Mouse (Mus musculus) embryo, embryonic 9.5 days (tissue): Measurements from ENCODE around the gene Tubgcp5.
A peak's percentile ranks its signal among the peaks of the same experiment; 100 is the strongest.
"Not testable (repeated sequence)": the region's sequence is repeated elsewhere in the genome, so short reads cannot be mapped to it uniquely, and the experiment has no call there.

Source experiments
- DNase-seq: peaks from one replicate; pipeline ENCODE4 v3.0.0-alpha.2; 2017; ENCODE audit errors: extremely low spot score

Tubgcp5 gene

GRCm38 (mm10) chr7:55793952-55794603, at the start of gene Tubgcp5:
TSS of gene Tubgcp5 (plus strand) at chr7:55794154.
- DNase-seq = peak; percentile 96

- no peak for DNase-seq
Measured at GRCm38 (mm10) chr7:55744566-55745220, 49.3 kb upstream of the Tubgcp5 start.

- DNase-seq = no peak
Measured at GRCm38 (mm10) chr7:55750841-55751240, 43.1 kb upstream of the Tubgcp5 start.

- DNase-seq = no peak
Measured at GRCm38 (mm10) chr7:55759346-55759745, 34.6 kb upstream of the Tubgcp5 start.

- no peak for DNase-seq
Measured at GRCm38 (mm10) chr7:55767926-55768325, 26.0 kb upstream of the Tubgcp5 start, which contains the start of gene Siglech. TSS of gene Siglech (plus strand) at chr7:55768178.

- DNase-seq = no peak
Measured at GRCm38 (mm10) chr7:55780011-55780410, 13.9 kb upstream of the Tubgcp5 start.

GRCm38 (mm10) chr7:55782493-55782892, 11.5 kb upstream of the Tubgcp5 start:
- DNase-seq = no peak

- DNase-seq = no peak
Measured at GRCm38 (mm10) chr7:55784580-55784979, 9.4 kb upstream of the Tubgcp5 start.

- DNase-seq = not testable (repeated sequence)
Measured at GRCm38 (mm10) chr7:55790586-55790985, 3.4 kb upstream of the Tubgcp5 start.

- no peak for DNase-seq
Measured at GRCm38 (mm10) chr7:55792280-55792679, 1.7 kb upstream of the Tubgcp5 start.

GRCm38 (mm10) chr7:55793236-55793951, 560 bp upstream of the Tubgcp5 start:
- DNase-seq = peak; percentile 7

- no peak for DNase-seq
Measured at GRCm38 (mm10) chr7:55799981-55800380, 6.0 kb downstream of the Tubgcp5 start.

- DNase-seq = no peak
Measured at GRCm38 (mm10) chr7:55809967-55810366, 16.0 kb downstream of the Tubgcp5 start.

GRCm38 (mm10) chr7:55824468-55824867, 30.5 kb downstream of the Tubgcp5 start:
- DNase-seq = no peak

GRCm38 (mm10) chr7:55827551-55827950, 33.6 kb downstream of the Tubgcp5 start:
- DNase-seq = no peak

- no peak for DNase-seq
Measured at GRCm38 (mm10) chr7:55836877-55837276, 42.9 kb downstream of the Tubgcp5 start.

GRCm38 (mm10) chr7:55841445-55841844, 47.5 kb downstream of the Tubgcp5 start, which contains the start of gene Cyfip1:
TSS of gene Cyfip1 (plus strand) at chr7:55841745.
- DNase-seq = no peak

GRCm38 (mm10) chr7:55841977-55842503, 48.1 kb downstream of the Tubgcp5 start:
- peak; percentile 93 for DNase-seq

GRCm38 (mm10) chr7:55842504-55843152, 48.7 kb downstream of the Tubgcp5 start:
- no peak for DNase-seq

GRCm38 (mm10) chr7:55846606-55847312, 52.8 kb downstream of the Tubgcp5 start:
- DNase-seq = no peak

- peak; percentile 27 for DNase-seq
Measured at GRCm38 (mm10) chr7:55849948-55850571, 56.1 kb downstream of the Tubgcp5 start.
